Mouse (Mus musculus): Measurements from ENCODE around the gene Morn1.

- TF ChIP-seq TAL1 (IDR thresholded peaks at IDR 0.05; ENCODE audit: low read length) (no peak), GATA1 (IDR thresholded peaks at IDR 0.05; ENCODE audit: low read length) (no peak)
Observed at GRCm38 (mm10) chr4:155069191-155069590, 17.2 kb upstream of the Morn1 start.

Measured in erythroblast, embryonic 14.5 days (primary cell).